Mouse (Mus musculus): ENCODE results near the gene Dnase2a.
A peak's percentile ranks its signal among the peaks of the same experiment; 100 is the strongest.

DNA sequence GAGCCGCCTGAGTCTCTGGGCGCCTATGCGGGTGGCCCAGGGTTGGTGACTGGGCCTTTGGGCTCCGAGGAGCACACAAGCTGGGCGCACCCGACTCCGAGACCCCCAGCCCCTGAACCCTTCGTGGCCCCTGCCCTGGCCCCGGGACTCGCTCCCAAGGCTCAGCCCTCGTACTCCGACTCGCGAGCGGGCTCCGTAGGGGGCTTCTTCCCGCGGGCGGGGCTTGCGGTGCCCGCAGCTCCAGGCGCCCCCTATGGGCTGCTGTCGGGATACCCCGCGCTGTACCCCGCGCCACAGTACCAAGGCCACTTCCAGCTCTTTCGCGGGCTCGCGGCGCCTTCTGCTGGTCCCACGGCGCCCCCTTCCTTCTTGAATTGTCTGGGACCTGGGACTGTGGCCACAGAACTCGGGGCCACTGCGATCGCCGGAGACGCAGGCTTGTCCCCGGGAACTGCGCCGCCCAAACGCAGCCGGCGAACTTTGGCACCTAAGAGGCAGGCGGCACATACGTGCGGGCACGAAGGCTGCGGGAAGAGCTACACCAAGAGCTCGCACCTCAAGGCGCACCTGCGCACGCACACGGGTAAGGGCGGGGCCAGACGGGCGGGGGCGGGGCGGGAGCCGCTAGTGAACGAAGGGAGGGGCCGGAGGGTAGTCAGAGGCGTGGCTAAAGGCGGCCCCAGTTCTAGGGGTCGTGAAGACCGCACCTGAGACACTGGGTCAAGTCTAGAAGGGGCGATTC lies 5.3 kb upstream of the Dnase2a start:
- peak; percentile 40; the same call in 1 of the 2 replicates for TF ChIP-seq CTCF (IDR thresholded peaks at IDR 0.05; ENCODE audit: insufficient read depth, low read length)
- TF ChIP-seq POLR2A (IDR thresholded peaks at IDR 0.05; ENCODE audit: borderline replicate concordance, extremely low read depth, low read depth, low read length): peak; percentile 55; the same call in 1 of the 2 replicates

Data from lung, adult 2 months (tissue).